In the genomic region with DNA sequence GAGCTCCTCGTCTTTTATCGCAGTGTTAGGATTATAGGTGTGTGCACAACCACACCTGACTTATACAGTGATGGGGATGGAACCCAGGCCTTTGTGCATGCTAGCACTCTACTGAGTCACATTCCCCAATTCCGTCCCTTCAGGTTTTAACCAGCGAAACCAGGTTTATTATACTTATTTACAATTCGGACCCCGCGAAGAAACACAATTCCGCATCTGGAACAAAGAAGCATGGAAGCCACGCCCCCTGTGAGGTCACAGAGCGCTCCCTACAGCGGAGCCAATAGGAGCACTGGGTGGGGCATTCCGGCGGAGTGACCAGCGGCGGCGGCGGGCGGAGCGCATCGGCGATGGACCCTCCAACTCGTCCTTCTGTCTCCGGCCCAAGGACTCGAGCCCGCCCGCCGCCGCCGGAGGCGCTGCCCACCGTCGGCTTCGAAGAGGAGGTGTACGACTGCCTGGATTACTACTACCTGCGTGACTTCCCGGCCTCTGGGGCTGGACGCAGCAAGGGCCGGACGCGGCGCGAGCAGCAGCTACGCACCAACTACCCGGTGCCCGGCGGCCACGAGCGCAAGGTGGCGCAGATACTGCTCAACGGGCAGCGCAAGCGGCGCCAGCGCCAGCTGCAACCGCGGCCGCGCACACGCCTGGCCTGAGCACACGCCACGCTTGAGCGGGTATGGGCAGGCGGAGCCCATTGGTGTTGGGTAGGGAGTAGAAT, we compare ENCODE assay signal across 8 mouse cellular contexts. TPM values are rescaled to one million over a fixed set of nuclear protein-coding genes. Genes with fewer than 3 reads are reported as not detected.
DNase-seq lines count a peak whose midpoint lies in the region; ATAC-seq and TF ChIP-seq lines count a peak whose summit lies in the region.

Gene Nupr1l (plus strand): TSS at position 299 of the 724 bp plus-strand sequence.

- no peaks in the 10 kb centered on the region for H3K4me1 ChIP-seq in lung, embryonic 14.5 days (ENCODE audit: insufficient read depth)

- WGBS in lung, embryonic 14.5 days = under 1% methylated on average over 63 of the region's 63 CpGs

- H3K36me3 ChIP-seq in lung, embryonic 14.5 days (ENCODE audit: insufficient read depth) = no peaks in the 10 kb centered on the region

- DNase-seq in MN1 (ENCODE audit: low spot score) = peak; percentile 96
- DNase-seq in cerebellum, adult 9-10 months = peak; percentile 85
- DNase-seq in layer of hippocampus, adult 8-10 months (ENCODE audit: low spot score in 2 of 2) = peak; percentile 76 to 88
- peak; percentile 98 for DNase-seq in lung, embryonic 14.5 days
- peak; percentile 89 for DNase-seq in testis, postnatal 14 days (ENCODE audit: low spot score)

- H3K9ac ChIP-seq in lung, embryonic 14.5 days = peak within 1 kb of the TSS; percentile 57

- H3K4me2 ChIP-seq in lung, embryonic 14.5 days = peak within 1 kb of the TSS; percentile 81

- no peaks in the 10 kb centered on the region for H3K9me3 ChIP-seq in lung, embryonic 14.5 days (ENCODE audit: low read depth, low read length)

- H3K27me3 ChIP-seq in lung, embryonic 14.5 days (ENCODE audit: insufficient read depth, low read length) = no peaks in the 10 kb centered on the region

- H3K4me3 ChIP-seq in lung, embryonic 14.5 days (ENCODE audit: low read depth, low read length) = peak within 1 kb of the TSS; percentile 54

- peak; percentile 97 for ATAC-seq in frontal cortex, adult (ENCODE audit: low TSS enrichment)
- ATAC-seq in hematopoietic stem cell, adult 5-6 weeks (replicated peaks in 1 of 2; ENCODE audit: insufficient read depth in 1 of 2, low FRiP score in 2 of 2, low TSS enrichment in 1 of 2, low read depth in 1 of 2, poor library complexity in 2 of 2, severe bottlenecking in 2 of 2) = peak; percentile 95 to 97
- ATAC-seq in lung, embryonic 14.5 days (ENCODE audit: insufficient read depth) = peak; percentile 99
- peak; percentile 89 for ATAC-seq in neutrophil, adult 5-6 weeks (ENCODE audit: extremely low read depth, insufficient number of reproducible peaks, low FRiP score, poor library complexity, severe bottlenecking)

- no peak; the same call in 1 of the 2 replicates for TF ChIP-seq CTCF in lung, embryonic 14.5 days (IDR thresholded peaks at IDR 0.05; ENCODE audit: low read depth)

- H3K27ac ChIP-seq in lung, embryonic 14.5 days (ENCODE audit: low read depth) = peak within 1 kb of the TSS; percentile 88

RNA-seq across cellular contexts. Expression of gene Nupr1l, which starts in this region (rescaled TPM):
- total RNA-seq in hematopoietic stem cell, adult 5-6 weeks (2017) = 3.0 and 3.8 TPM in 2 replicates
- 1 to 10 TPM; 1.8 to 8.3 (median 2.2) TPM for total RNA-seq in layer of hippocampus, adult 8-10 months (2022)
- 1.5 and 2.6 TPM in 2 replicates for polyA plus RNA-seq in lung, embryonic 14.5 days (2014; fragmentation: Nextera tagmentation; extraction: Ambion mirVana)
- total RNA-seq in neutrophil, adult 5-6 weeks (2017) = 10.5 and 13.3 TPM in 2 replicates

Comparison
In these comparisons a context has a peak if more than half of its experiments do, and no peak if none do; other contexts are left out.
1. Peak in every context shown above with its lines: DNase-seq, ATAC-seq, H3K4me3 ChIP-seq and H3K27ac ChIP-seq.